Mouse (Mus musculus) thymus, postnatal 0 days (tissue): ENCODE measurements around the gene Rftn1. TPM values are rescaled to one million over a fixed set of nuclear protein-coding genes. Genes with fewer than 3 reads are reported as not detected.

Experiments used
- DNase-seq: peaks from one replicate; pipeline ENCODE4 v3.0.0-alpha.2; 2015; ENCODE audit warnings: low spot score
- polyA plus RNA-seq: library from polyadenylated mRNA; unstranded; fragments of >200 nt; fragmentation: Nextera tagmentation; extraction: Ambion mirVana; gene quantifications from 2 replicates; pipeline ENCODE4 v1.2.1, GENCODE M21; 2015

The Rftn1 gene
- polyA plus RNA-seq, 1 experiment from 2014 or later, result 66.6 TPM

- DNase-seq, result no peak
These were observed 158.7 kb downstream of the Rftn1 start for GRCm38 (mm10) chr17:50031548-50032491.

- no peak for DNase-seq
These were observed 164.8 kb downstream of the Rftn1 start for GRCm38 (mm10) chr17:50025651-50026050.

- no peak for DNase-seq
These were observed 165.3 kb downstream of the Rftn1 start for GRCm38 (mm10) chr17:50025173-50025626.

GRCm38 (mm10) chr17:50021400-50021799 lies 169.1 kb downstream of the Rftn1 start:
- DNase-seq, result no peak

- no peak for DNase-seq
These were observed 170.1 kb downstream of the Rftn1 start for GRCm38 (mm10) chr17:50020211-50021001.

- no peak for DNase-seq
These were observed 170.7 kb downstream of the Rftn1 start for GRCm38 (mm10) chr17:50019819-50020210.

- no peak for DNase-seq
These were observed 171.4 kb downstream of the Rftn1 start for GRCm38 (mm10) chr17:50019090-50019489.

GRCm38 (mm10) chr17:50014708-50015107 lies 175.8 kb downstream of the Rftn1 start:
- no peak for DNase-seq

- DNase-seq, result no peak
These were observed 176.6 kb downstream of the Rftn1 start for GRCm38 (mm10) chr17:50013848-50014247.

GRCm38 (mm10) chr17:50010096-50010495 lies 180.4 kb downstream of the Rftn1 start:
- DNase-seq, result no peak

GRCm38 (mm10) chr17:50006721-50007351 lies 183.6 kb downstream of the Rftn1 start:
- DNase-seq, result no peak

- no peak for DNase-seq
These were observed 184.1 kb downstream of the Rftn1 start for GRCm38 (mm10) chr17:50006338-50006720.

- DNase-seq, result no peak
These were observed 187.3 kb downstream of the Rftn1 start for GRCm38 (mm10) chr17:50003156-50003555.

GRCm38 (mm10) chr17:50002171-50002570 lies 188.3 kb downstream of the Rftn1 start:
- DNase-seq, result no peak

- no peak for DNase-seq
These were observed 188.7 kb downstream of the Rftn1 start for GRCm38 (mm10) chr17:50001754-50002153.

GRCm38 (mm10) chr17:50000580-50000979 lies 189.9 kb downstream of the Rftn1 start:
- DNase-seq, result no peak

GRCm38 (mm10) chr17:49996626-49997152 lies 193.8 kb downstream of the Rftn1 start:
- no peak for DNase-seq

- no peak for DNase-seq
These were observed 194.4 kb downstream of the Rftn1 start for GRCm38 (mm10) chr17:49996097-49996496.

- DNase-seq, result no peak
These were observed 195.2 kb downstream of the Rftn1 start for GRCm38 (mm10) chr17:49995226-49995625.

GRCm38 (mm10) chr17:49993631-49994030 lies 196.8 kb downstream of the Rftn1 start:
- DNase-seq, result no peak
